ENCODE assay signal across 9 mouse cellular contexts in genomic region chr2:173585387-173586117, GRCm38 (mm10). TPM values are rescaled to one million over a fixed set of nuclear protein-coding genes. Genes with fewer than 3 reads are reported as not detected.
DNase-seq lines count a peak whose midpoint lies in the region; ATAC-seq lines count a peak whose summit lies in the region.
"Had no signal": no experiment of that assay in that cellular context is flagged by ENCODE, and none has a peak within 500 bp of the region (broad histone marks: within the 10 kb centered on the region; RNA-seq: fewer than 3 reads in every experiment).

No protein-coding gene starts in this region.

- peak overlapping the region; percentile 78 for H3K4me2 ChIP-seq in liver, embryonic 11.5 days
- peak overlapping the region; percentile 69 for H3K4me2 ChIP-seq in neural tube, embryonic 14.5 days (ENCODE audit: low read depth, low read length)

- ATAC-seq in granulocyte monocyte progenitor cell, adult 5-6 weeks (replicated peaks; ENCODE audit: poor library complexity, severe bottlenecking) = peak; percentile 66
- no peak for ATAC-seq in liver, embryonic 11.5 days (replicated peaks; ENCODE audit: low FRiP score)
- ATAC-seq in neural tube, embryonic 14.5 days (ENCODE audit: low read depth) = peak; percentile 90

- H3K27ac ChIP-seq in heart, embryonic 10.5 days = peak overlapping the region; percentile 22; the same call in 1 of the 2 replicates
- H3K27ac ChIP-seq in liver, embryonic 11.5 days (ENCODE audit: low read depth, low read length) = no peak overlapping the region
- H3K27ac ChIP-seq in neural tube, embryonic 14.5 days (ENCODE audit: low read depth, low read length) = peak overlapping the region; percentile 55; the same call in 1 of the 2 replicates

- peaks cover 39% of the 10 kb centered on the region for H3K27me3 ChIP-seq in heart, embryonic 10.5 days (ENCODE audit: insufficient read depth, poor library complexity, severe bottlenecking)
- peaks cover 44% of the 10 kb centered on the region for H3K27me3 ChIP-seq in liver, embryonic 11.5 days (replicated peaks; ENCODE audit: control insufficient read depth, insufficient read depth, low read length)
- H3K27me3 ChIP-seq in neural tube, embryonic 14.5 days (ENCODE audit: control insufficient read depth, insufficient read depth, low read length) = peaks cover 5% of the 10 kb centered on the region; the same call in 1 of the 2 replicates

- H3K9me3 ChIP-seq in heart, embryonic 10.5 days = no peaks in the 10 kb centered on the region
- H3K9me3 ChIP-seq in liver, embryonic 11.5 days (ENCODE audit: control insufficient read depth, low read length) = peaks cover 2% of the 10 kb centered on the region; the same call in 1 of the 2 replicates
- no peaks in the 10 kb centered on the region for H3K9me3 ChIP-seq in neural tube, embryonic 14.5 days (ENCODE audit: control insufficient read depth, low read length)

- peaks cover 13% of the 10 kb centered on the region for H3K4me1 ChIP-seq in heart, embryonic 10.5 days
- H3K4me1 ChIP-seq in liver, embryonic 11.5 days (replicated peaks; ENCODE audit: control insufficient read depth, insufficient read depth, low read length) = peaks cover 11% of the 10 kb centered on the region
- H3K4me1 ChIP-seq in neural tube, embryonic 14.5 days (ENCODE audit: control insufficient read depth, insufficient read depth, low read length) = no peaks in the 10 kb centered on the region

- intact Hi-C loops in heart, postnatal 25 days (cut with DNase I) = loop anchor here (2.0 to 5.0 kb wide), 3 partner anchors 527 to 1317 kb away; partner anchors contain the start of gene Npepl1

- H3K36me3 ChIP-seq in heart, embryonic 10.5 days = peaks cover 16% of the 10 kb centered on the region; the same call in 1 of the 2 replicates
- no peaks in the 10 kb centered on the region for H3K36me3 ChIP-seq in liver, embryonic 11.5 days (ENCODE audit: control insufficient read depth, insufficient read depth, low read length)
- H3K36me3 ChIP-seq in neural tube, embryonic 14.5 days (ENCODE audit: control insufficient read depth, insufficient read depth, low read length) = no peaks in the 10 kb centered on the region

- no peak for DNase-seq in heart, embryonic 10.5 days (ENCODE audit: low spot score)
- no peak for DNase-seq in heart, postnatal 25 days (ENCODE audit: low spot score)
- peak; percentile 38 to 49 for DNase-seq in B cell, adult 2 months
- peak; percentile 81 for DNase-seq in brain, embryonic 18.5 days (ENCODE audit: low read depth, low spot score)
- DNase-seq in liver, embryonic 11.5 days (ENCODE audit: low spot score) = peak; percentile 72
- no peak for DNase-seq in layer of hippocampus, adult 18-20 months (ENCODE audit: low spot score in 2 of 2)

- 0 out of 2 replicates have a peak overlapping the region, but pooled peaks have one; percentile 30 for H3K9ac ChIP-seq in liver, embryonic 11.5 days (ENCODE audit: low read depth, low read length)
- peak overlapping the region; percentile 51 for H3K9ac ChIP-seq in neural tube, embryonic 14.5 days (replicated peaks; ENCODE audit: low read depth, low read length)

- peak overlapping the region; percentile 59 for H3K4me3 ChIP-seq in heart, embryonic 10.5 days
- H3K4me3 ChIP-seq in liver, embryonic 11.5 days (ENCODE audit: low read depth, low read length) = peak overlapping the region; percentile 42
- peak overlapping the region; percentile 37 for H3K4me3 ChIP-seq in neural tube, embryonic 14.5 days (ENCODE audit: low read depth, low read length)

- under 1% methylated on average over 54 of the region's 54 CpGs for WGBS in heart, embryonic 10.5 days
- 1% methylated on average over 53 of the region's 54 CpGs for WGBS in liver, embryonic 11.5 days
- 1% methylated on average over 54 of the region's 54 CpGs for WGBS in neural tube, embryonic 14.5 days

RNA-seq across cellular contexts. Expression of gene Ankrd60, which starts 7.4 kb away (rescaled TPM):
- polyA plus RNA-seq in heart, embryonic 10.5 days (2016; fragmentation: Nextera tagmentation; extraction: Ambion mirVana) = not detected in 2 replicates
- total RNA-seq in heart, postnatal 25 days (2021) = not detected
- not detected in 2 replicates for total RNA-seq in granulocyte monocyte progenitor cell, adult 5-6 weeks (2014; fragmentation: Nextera tagmentation)
- not detected in 2 replicates for total RNA-seq in granulocyte monocyte progenitor cell, adult 5-6 weeks (2017)
- not detected in 2 replicates for polyA plus RNA-seq in liver, embryonic 11.5 days (2014; fragmentation: Nextera tagmentation; extraction: Ambion mirVana)
- not detected in 2 replicates for polyA plus RNA-seq in neural tube, embryonic 14.5 days (2014; fragmentation: Nextera tagmentation; extraction: Ambion mirVana)
- total RNA-seq in layer of hippocampus, adult 18-20 months (2021) = not detected
- total RNA-seq: MEL had no signal

Comparison
In these comparisons a context has a peak if more than half of its experiments do, and no peak if none do; other contexts are left out.
1. DNase-seq: peak in B cell, adult 2 months (2 of 2), brain, embryonic 18.5 days (single experiment) and liver, embryonic 11.5 days (single experiment); none in heart, embryonic 10.5 days (single experiment), heart, postnatal 25 days (single experiment) and layer of hippocampus, adult 18-20 months (0 of 2).
2. Peak in every context shown above with its lines, with median percentiles within 50 percentile points of each other: H3K4me3 ChIP-seq.